Mouse (Mus musculus): Measurements from ENCODE around the gene Rxrg. TPM values are rescaled to one million over a fixed set of nuclear protein-coding genes. Genes with fewer than 3 reads are reported as not detected.

Gene Rxrg
- polyA plus RNA-seq, 1 experiment from 2014 or later: 26.4 TPM

DNA sequence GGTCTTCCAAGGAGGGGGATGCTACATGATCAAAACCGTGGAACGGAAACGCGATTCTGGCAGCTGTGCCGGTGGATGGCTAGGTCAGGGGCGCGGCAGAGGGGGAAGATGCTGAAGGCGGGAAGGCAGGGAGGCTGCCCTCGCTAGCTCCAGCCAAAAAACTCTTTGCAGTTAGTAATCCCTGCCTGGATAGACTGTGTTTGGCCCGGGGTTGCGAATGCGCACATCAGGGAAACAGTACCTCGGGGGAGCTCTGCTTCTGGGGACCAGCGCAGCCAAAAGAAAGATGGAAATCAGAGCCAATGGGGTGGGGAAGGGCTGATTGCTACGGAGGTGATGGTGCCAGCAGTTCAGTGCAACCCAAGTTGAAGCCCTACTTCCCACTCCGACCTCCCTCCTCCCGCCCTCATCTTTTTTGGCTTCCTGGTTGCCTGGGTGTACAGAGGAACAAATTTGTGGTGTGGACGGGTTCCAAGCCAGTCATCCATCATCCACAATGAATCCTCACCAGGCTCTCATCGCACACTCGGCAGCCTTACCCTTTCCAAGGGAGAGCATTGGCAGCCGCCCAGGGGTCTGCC is 62.4 kb downstream of the Rxrg start:
- Histone ChIP-seq H3K27me3 (ENCODE audit: control insufficient read depth, insufficient read depth, low read length) (peaks cover 5% of the 10 kb centered on the region), H3K4me1 (ENCODE audit: control insufficient read depth, insufficient read depth, low read length) (peaks cover 3% of the 10 kb centered on the region; the same call in 1 of the 2 replicates), H3K36me3 (ENCODE audit: control insufficient read depth, insufficient read depth, low read length) (no peaks in the 10 kb centered on the region), H3K4me3 (ENCODE audit: low read depth, low read length) (peak overlapping the region; percentile 21; the same call in 1 of the 2 replicates), H3K4me2 (ENCODE audit: low read depth, low read length) (peak overlapping the region; percentile 47), H3K9ac (replicated peaks; ENCODE audit: low read depth, low read length) (no peak overlapping the region), H3K27ac (ENCODE audit: low read depth, low read length) (no peak overlapping the region), H3K9me3 (ENCODE audit: control insufficient read depth, low read length) (no peaks in the 10 kb centered on the region)
- WGBS: under 1% methylated on average over 21 of the region's 21 CpGs
- peak; percentile 93 for ATAC-seq (ENCODE audit: low read depth)

DNA sequence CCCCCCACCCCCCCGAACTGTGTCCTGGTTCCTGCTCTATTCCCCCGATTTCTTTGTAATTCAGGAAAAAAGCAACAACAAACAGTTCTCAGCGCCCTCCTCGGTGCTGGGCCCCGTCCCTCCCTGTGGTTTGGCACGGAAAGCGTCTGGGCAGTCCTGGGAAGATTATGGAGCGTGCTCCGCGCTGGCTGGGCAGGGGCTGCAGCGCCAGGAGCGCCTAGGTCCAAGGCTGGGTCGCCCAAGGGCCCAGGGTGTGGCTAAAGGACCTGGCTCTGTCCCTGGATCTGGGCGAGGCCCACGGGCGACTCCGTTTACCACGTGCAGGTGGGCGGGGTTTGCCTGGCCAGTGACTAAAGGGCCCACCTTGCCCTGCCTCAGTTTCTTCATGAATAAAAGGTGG is 62.9 kb downstream of the Rxrg start:
- no peak overlapping the region for H3K9ac ChIP-seq (replicated peaks; ENCODE audit: low read depth, low read length)
- WGBS: 1% methylated on average over 19 of the region's 19 CpGs
- H3K36me3 ChIP-seq (ENCODE audit: control insufficient read depth, insufficient read depth, low read length): no peaks in the 10 kb centered on the region
- peak overlapping the region; percentile 47 for H3K4me2 ChIP-seq (ENCODE audit: low read depth, low read length)
- peak; percentile 89 for ATAC-seq (ENCODE audit: low read depth)
- peaks cover 5% of the 10 kb centered on the region for H3K27me3 ChIP-seq (ENCODE audit: control insufficient read depth, insufficient read depth, low read length)
- no peaks in the 10 kb centered on the region for H3K9me3 ChIP-seq (ENCODE audit: control insufficient read depth, low read length)
- no peak overlapping the region; the same call in 1 of the 2 replicates for H3K27ac ChIP-seq (ENCODE audit: low read depth, low read length)
- peaks cover 3% of the 10 kb centered on the region; the same call in 1 of the 2 replicates for H3K4me1 ChIP-seq (ENCODE audit: control insufficient read depth, insufficient read depth, low read length)
- H3K4me3 ChIP-seq (ENCODE audit: low read depth, low read length): peak overlapping the region; percentile 21; the same call in 1 of the 2 replicates

DNA sequence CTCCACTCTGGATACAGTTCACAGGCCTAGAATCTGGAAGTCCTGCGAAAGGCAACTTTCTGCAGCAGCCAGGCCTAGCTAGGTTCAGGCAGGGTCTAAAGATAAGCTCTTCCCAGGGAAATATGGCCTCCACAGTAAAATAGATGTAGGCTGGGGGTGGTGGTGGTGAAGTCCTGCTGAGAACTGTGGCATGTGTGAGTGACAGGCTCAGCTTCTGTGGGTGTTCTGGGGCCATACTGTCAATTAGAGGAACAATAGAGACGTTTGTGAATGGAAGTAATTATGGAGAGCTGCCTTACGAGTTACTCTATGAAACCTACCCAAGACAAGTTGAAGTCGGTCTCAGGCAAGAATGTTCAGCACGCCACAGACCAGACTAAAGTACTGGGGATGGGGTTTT is 65.0 kb downstream of the Rxrg start:
- H3K27me3 ChIP-seq (ENCODE audit: control insufficient read depth, insufficient read depth, low read length): peaks cover 5% of the 10 kb centered on the region

DNA sequence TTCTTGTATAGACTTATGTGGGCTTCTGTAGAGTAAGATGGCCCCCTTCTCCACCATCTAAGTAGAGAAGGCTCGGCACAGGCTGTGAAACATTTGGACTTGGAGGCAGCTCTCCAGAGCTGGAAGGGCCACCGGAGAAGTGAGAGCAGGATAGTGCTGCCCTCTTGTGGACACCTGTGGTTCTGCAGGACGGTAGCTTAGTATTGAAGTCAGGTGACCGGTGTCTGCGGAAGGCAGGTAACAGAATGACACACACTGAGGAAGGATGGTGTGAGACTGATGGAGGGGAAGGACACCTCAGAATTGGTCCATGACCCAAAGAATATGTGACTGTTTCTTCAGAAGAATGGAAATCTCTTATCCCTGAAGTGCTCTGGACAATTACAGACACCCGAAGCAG is 71.6 kb downstream of the Rxrg start:
- Histone ChIP-seq H3K27me3 (ENCODE audit: control insufficient read depth, insufficient read depth, low read length) (peaks cover 11% of the 10 kb centered on the region; the same call in 1 of the 2 replicates), H3K9ac (replicated peaks; ENCODE audit: low read depth, low read length) (no peak overlapping the region), H3K4me3 (ENCODE audit: low read depth, low read length) (no peak overlapping the region), H3K4me1 (ENCODE audit: control insufficient read depth, insufficient read depth, low read length) (no peaks in the 10 kb centered on the region), H3K36me3 (ENCODE audit: control insufficient read depth, insufficient read depth, low read length) (no peaks in the 10 kb centered on the region), H3K4me2 (ENCODE audit: low read depth, low read length) (no peak overlapping the region), H3K9me3 (ENCODE audit: control insufficient read depth, low read length) (no peaks in the 10 kb centered on the region), H3K27ac (ENCODE audit: low read depth, low read length) (no peak overlapping the region)
- no peak for ATAC-seq (ENCODE audit: low read depth)
- WGBS: 38% methylated on average over 6 of the region's 6 CpGs

More for the DNA sequence above, 65.0 kb downstream of the Rxrg start:
- Histone ChIP-seq H3K9ac (replicated peaks; ENCODE audit: low read depth, low read length) (no peak overlapping the region), H3K27ac (ENCODE audit: low read depth, low read length) (no peak overlapping the region), H3K4me1 (ENCODE audit: control insufficient read depth, insufficient read depth, low read length) (peaks cover 3% of the 10 kb centered on the region; the same call in 1 of the 2 replicates), H3K36me3 (ENCODE audit: control insufficient read depth, insufficient read depth, low read length) (no peaks in the 10 kb centered on the region), H3K4me3 (ENCODE audit: low read depth, low read length) (no peak overlapping the region), H3K9me3 (ENCODE audit: control insufficient read depth, low read length) (no peaks in the 10 kb centered on the region), H3K4me2 (ENCODE audit: low read depth, low read length) (no peak overlapping the region)
- 43% methylated on average over 5 of the region's 5 CpGs for WGBS
- no peak for ATAC-seq (ENCODE audit: low read depth)

DNA sequence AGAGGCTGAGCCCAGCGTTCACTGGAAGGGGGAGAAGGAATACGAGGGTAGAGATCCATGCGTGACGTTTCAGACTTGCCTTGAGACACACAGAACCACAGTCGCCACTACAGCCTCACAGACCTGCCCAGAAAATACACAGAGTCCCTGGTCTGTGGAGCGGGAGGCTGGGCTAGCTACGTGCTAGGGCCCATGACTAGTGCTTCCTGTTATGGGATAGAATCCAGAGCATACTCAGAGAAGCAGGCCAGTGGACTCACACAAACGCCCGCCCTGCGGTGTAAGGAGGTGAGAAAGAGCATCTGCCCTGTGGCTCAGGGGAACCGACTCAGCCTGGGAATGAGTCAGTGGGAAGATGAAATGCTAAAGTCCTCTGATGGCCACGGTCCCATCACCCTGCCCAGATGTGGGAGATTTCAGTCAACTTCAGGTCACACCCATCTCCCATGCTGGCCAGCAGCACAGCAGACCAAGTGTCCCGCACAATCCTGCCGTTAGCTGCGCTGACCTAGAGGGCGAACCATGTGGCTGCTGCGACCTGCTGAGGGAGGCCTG is 74.3 kb downstream of the Rxrg start:
- no peak for ATAC-seq (ENCODE audit: low read depth)
- H3K9ac ChIP-seq (replicated peaks; ENCODE audit: low read depth, low read length): no peak overlapping the region
- H3K4me3 ChIP-seq (ENCODE audit: low read depth, low read length): no peak overlapping the region
- H3K27me3 ChIP-seq (ENCODE audit: control insufficient read depth, insufficient read depth, low read length): peaks cover 11% of the 10 kb centered on the region; the same call in 1 of the 2 replicates
- H3K4me1 ChIP-seq (ENCODE audit: control insufficient read depth, insufficient read depth, low read length): no peaks in the 10 kb centered on the region
- no peak overlapping the region for H3K27ac ChIP-seq (ENCODE audit: low read depth, low read length)
- H3K36me3 ChIP-seq (ENCODE audit: control insufficient read depth, insufficient read depth, low read length): no peaks in the 10 kb centered on the region
- H3K9me3 ChIP-seq (ENCODE audit: control insufficient read depth, low read length): no peaks in the 10 kb centered on the region
- H3K4me2 ChIP-seq (ENCODE audit: low read depth, low read length): no peak overlapping the region
- WGBS: 32% methylated on average over 17 of the region's 17 CpGs

DNA sequence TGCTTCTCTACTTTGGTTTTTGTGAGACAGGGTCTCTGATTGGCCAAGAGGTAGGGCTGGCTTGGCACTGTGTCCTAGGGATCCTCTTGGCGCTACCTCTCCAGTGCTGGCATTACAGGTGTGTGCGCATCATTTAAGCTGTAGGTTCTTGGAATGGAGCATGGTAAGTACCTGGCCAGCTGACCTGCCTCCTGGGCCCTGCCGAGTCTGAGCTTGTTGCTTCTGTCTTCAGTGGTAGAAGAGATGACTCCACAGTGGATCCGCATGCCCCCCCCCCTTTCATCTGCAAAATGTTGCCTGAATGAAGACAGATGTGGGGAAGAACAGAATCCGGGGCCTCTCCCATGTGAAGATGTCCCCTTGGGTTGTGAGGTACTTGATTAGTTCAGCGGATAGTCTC is 80.9 kb downstream of the Rxrg start:
- Histone ChIP-seq H3K4me2 (ENCODE audit: low read depth, low read length) (no peak overlapping the region), H3K4me1 (ENCODE audit: control insufficient read depth, insufficient read depth, low read length) (no peaks in the 10 kb centered on the region), H3K27me3 (ENCODE audit: control insufficient read depth, insufficient read depth, low read length) (no peaks in the 10 kb centered on the region), H3K9me3 (ENCODE audit: control insufficient read depth, low read length) (peaks cover 5% of the 10 kb centered on the region; the same call in 1 of the 2 replicates), H3K4me3 (ENCODE audit: low read depth, low read length) (no peak overlapping the region), H3K9ac (replicated peaks; ENCODE audit: low read depth, low read length) (no peak overlapping the region), H3K36me3 (ENCODE audit: control insufficient read depth, insufficient read depth, low read length) (no peaks in the 10 kb centered on the region), H3K27ac (ENCODE audit: low read depth, low read length) (no peak overlapping the region)
- ATAC-seq (ENCODE audit: low read depth): no peak
- 92% methylated on average over 6 of the region's 6 CpGs for WGBS

DNA sequence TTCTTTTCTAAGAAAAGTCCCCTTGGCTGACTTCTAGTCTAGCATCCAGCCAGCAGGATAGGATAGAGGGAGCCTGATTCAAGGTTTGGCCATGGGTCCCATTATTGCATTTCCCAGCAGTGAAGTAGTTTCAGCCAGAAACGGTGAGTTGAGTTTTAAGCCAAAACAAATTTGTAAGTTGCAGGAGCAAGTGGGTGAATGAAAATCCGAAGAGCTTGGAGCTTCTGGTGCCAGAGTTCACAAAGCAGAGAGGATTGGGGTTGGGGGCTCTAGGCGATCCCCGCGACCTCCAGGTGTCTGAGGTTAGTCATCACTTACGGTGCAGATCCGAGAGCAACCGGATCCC is 89.8 kb downstream of the Rxrg start:
- 3% methylated on average over 8 of the region's 8 CpGs for WGBS
- H3K27me3 ChIP-seq (ENCODE audit: control insufficient read depth, insufficient read depth, low read length): peaks cover 47% of the 10 kb centered on the region
- no peak for ATAC-seq (ENCODE audit: low read depth)
- H3K36me3 ChIP-seq (ENCODE audit: control insufficient read depth, insufficient read depth, low read length): no peaks in the 10 kb centered on the region
- H3K4me2 ChIP-seq (ENCODE audit: low read depth, low read length): peak overlapping the region; percentile 47; the same call in 1 of the 2 replicates
- H3K27ac ChIP-seq (ENCODE audit: low read depth, low read length): no peak overlapping the region
- H3K9ac ChIP-seq (replicated peaks; ENCODE audit: low read depth, low read length): no peak overlapping the region
- H3K4me3 ChIP-seq (ENCODE audit: low read depth, low read length): no peak overlapping the region
- peaks cover 4% of the 10 kb centered on the region; the same call in 1 of the 2 replicates for H3K9me3 ChIP-seq (ENCODE audit: control insufficient read depth, low read length)
- peaks cover 4% of the 10 kb centered on the region for H3K4me1 ChIP-seq (ENCODE audit: control insufficient read depth, insufficient read depth, low read length)

DNA sequence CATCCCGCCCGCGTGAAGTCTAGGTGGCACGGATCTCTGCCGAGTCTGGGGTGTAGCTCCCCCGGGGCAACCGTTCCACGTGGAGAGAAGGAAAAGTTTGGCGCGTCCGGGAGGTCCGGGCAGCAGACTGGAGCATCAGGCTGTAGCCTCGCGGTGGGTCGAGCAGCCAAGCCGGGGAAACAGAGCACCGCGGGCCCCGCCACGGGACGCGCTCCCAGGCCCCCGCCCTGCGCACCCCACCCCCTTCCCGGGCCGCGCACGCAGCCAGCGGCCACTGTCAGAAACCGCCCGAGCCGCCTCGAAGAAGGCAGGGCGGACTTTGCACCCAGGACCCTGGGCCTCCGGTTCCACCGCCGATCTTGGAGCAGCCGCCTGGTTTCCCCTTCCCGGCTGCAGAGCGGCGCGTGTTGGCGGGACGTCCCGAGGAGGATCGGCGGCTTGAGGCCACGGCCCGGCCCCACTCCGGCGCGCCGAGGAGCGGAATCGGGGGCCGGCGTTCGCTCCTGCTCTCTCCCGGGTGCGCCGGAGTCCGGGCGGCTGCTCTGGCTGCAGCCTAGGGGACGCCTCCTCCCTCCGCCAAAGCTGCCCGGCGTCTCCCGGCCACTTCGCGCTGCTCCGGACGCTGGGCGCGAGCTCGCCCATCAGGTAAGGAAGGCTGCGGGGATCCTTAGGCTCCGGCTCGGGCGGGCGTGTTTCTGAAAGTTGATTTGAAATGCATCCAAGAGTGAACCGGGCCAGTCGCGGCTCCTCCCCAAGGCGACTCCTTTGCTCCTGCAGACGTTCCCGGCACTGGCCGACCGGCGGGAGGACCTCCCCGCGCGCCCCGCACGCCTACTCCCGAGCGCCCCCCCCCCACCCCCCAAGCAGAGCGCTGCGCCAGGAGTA is 90.4 kb downstream of the Rxrg start:
- WGBS: under 1% methylated on average over 85 of the region's 98 CpGs
- H3K4me2 ChIP-seq (ENCODE audit: low read depth, low read length): peak overlapping the region; percentile 47
- H3K27me3 ChIP-seq (ENCODE audit: control insufficient read depth, insufficient read depth, low read length): peaks cover 50% of the 10 kb centered on the region
- no peak overlapping the region for H3K27ac ChIP-seq (ENCODE audit: low read depth, low read length)
- peak overlapping the region; percentile 21; the same call in 1 of the 2 replicates for H3K9ac ChIP-seq (replicated peaks; ENCODE audit: low read depth, low read length)
- H3K9me3 ChIP-seq (ENCODE audit: control insufficient read depth, low read length): peaks cover 4% of the 10 kb centered on the region; the same call in 1 of the 2 replicates
- H3K36me3 ChIP-seq (ENCODE audit: control insufficient read depth, insufficient read depth, low read length): no peaks in the 10 kb centered on the region
- peak overlapping the region; percentile 24 for H3K4me3 ChIP-seq (ENCODE audit: low read depth, low read length)
- H3K4me1 ChIP-seq (ENCODE audit: control insufficient read depth, insufficient read depth, low read length): peaks cover 4% of the 10 kb centered on the region
- peak; percentile 44 for ATAC-seq (ENCODE audit: low read depth)

DNA sequence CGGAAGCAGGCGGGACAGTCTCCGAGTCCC is 90.9 kb downstream of the Rxrg start, which contains the start of gene Lmx1a:
Gene Lmx1a (plus strand): TSS at position 6 of the 30 bp plus-strand sequence.
- Histone ChIP-seq H3K27me3 (ENCODE audit: control insufficient read depth, insufficient read depth, low read length) (peaks cover 54% of the 10 kb centered on the region), H3K36me3 (ENCODE audit: control insufficient read depth, insufficient read depth, low read length) (no peaks in the 10 kb centered on the region), H3K4me3 (ENCODE audit: low read depth, low read length) (peak within 1 kb of the TSS; percentile 24), H3K4me2 (ENCODE audit: low read depth, low read length) (peak within 1 kb of the TSS; percentile 47), H3K9me3 (ENCODE audit: control insufficient read depth, low read length) (peaks cover 4% of the 10 kb centered on the region; the same call in 1 of the 2 replicates), H3K4me1 (ENCODE audit: control insufficient read depth, insufficient read depth, low read length) (peaks cover 4% of the 10 kb centered on the region), H3K9ac (replicated peaks; ENCODE audit: low read depth, low read length) (peak within 1 kb of the TSS; percentile 21; the same call in 1 of the 2 replicates), H3K27ac (ENCODE audit: low read depth, low read length) (no peak within 1 kb of the TSS)
- no peak for ATAC-seq (ENCODE audit: low read depth)
- 4% methylated on average over 3 of the region's 3 CpGs for WGBS

Measured in neural tube, embryonic 14.5 days (tissue).